Mouse (Mus musculus) olfactory bulb, adult 2 months (tissue): Measurements from ENCODE around the gene Gpam.

Experiments used
- CTCF ChIP-seq: fragments of 200-500 bp; IDR thresholded peaks from 2 replicates; pipeline ENCODE4 v1.5.1; 2012; ENCODE audit warnings: low read depth, mild to moderate bottlenecking, low read length, moderate library complexity; ENCODE audit not compliant: insufficient read depth
- POLR2A ChIP-seq: fragments of 200-500 bp; IDR thresholded peaks from 2 replicates; pipeline ENCODE4 v1.6.1; 2012; ENCODE audit warnings: mild to moderate bottlenecking, low read depth, low read length, moderate library complexity; ENCODE audit not compliant: insufficient read depth

- TF ChIP-seq CTCF (0 out of 2 replicates have a peak, but pooled peaks have one; percentile 2), POLR2A (no peak)
These were observed 28.4 kb downstream of the Gpam start for GRCm38 (mm10) chr19:55098409-55099183.
